Mouse (Mus musculus): ENCODE measurements around the gene Sh3pxd2a.

Gene Sh3pxd2a

GRCm38 (mm10) chr19:47266070-47266801 lies 198.0 kb downstream of the Sh3pxd2a start:
- DNase-seq: no peak

GRCm38 (mm10) chr19:47264322-47265092 lies 199.7 kb downstream of the Sh3pxd2a start:
- DNase-seq: peak; percentile 95

GRCm38 (mm10) chr19:47263621-47264020 lies 200.6 kb downstream of the Sh3pxd2a start:
- peak; percentile 93 for DNase-seq

GRCm38 (mm10) chr19:47261196-47261595 lies 203.0 kb downstream of the Sh3pxd2a start:
- no peak for DNase-seq

GRCm38 (mm10) chr19:47259581-47259980 lies 204.6 kb downstream of the Sh3pxd2a start:
- no peak for DNase-seq

DNA sequence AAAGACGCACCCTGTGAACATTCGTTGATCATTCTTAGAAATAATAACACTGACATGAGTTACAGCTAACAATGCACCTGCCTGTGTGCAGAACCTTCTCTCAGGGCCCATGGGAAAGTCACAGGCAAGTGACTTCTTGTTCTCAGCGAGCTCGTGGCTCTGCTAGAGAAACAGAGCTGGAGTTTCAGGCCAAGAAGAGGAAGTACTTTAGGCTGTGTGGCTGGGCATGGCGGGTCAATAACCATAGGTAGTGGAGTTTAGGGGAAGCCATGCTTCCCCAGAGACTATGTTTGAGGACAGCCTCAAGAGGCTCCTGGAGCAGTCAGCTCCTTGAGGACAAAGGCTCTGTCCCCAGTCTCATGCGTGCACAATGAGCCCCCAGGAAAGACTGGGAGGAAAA lies 208.3 kb downstream of the Sh3pxd2a start:
- DNase-seq: no peak

- no peak for DNase-seq
These were observed 209.2 kb downstream of the Sh3pxd2a start for GRCm38 (mm10) chr19:47255036-47255435.

- no peak for DNase-seq
These were observed 211.1 kb downstream of the Sh3pxd2a start for GRCm38 (mm10) chr19:47253053-47253628.

GRCm38 (mm10) chr19:47250931-47251330 lies 213.3 kb downstream of the Sh3pxd2a start:
- no peak for DNase-seq

- DNase-seq: peak; percentile 94
These were observed 215.2 kb downstream of the Sh3pxd2a start for GRCm38 (mm10) chr19:47248906-47249568.

DNA sequence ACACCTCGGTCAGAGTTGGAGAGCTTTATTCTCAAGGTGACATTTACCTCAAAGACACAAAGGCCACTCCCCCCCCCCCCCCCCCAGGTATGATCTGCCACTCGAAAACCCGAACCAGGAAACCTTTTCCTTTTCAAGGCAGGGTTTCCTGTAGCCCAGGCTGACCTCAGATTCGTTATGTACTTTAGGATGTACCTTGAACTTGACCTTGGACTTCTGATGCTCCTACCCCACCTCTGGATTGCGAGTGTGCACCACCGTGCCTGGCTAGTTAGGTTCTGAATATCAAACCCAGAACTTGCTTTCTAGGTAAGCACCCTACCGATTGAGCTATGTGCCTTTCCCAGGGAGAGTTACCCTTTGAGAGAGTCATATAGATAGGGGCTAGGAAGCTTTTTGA lies 215.9 kb downstream of the Sh3pxd2a start:
- DNase-seq: no peak

DNA sequence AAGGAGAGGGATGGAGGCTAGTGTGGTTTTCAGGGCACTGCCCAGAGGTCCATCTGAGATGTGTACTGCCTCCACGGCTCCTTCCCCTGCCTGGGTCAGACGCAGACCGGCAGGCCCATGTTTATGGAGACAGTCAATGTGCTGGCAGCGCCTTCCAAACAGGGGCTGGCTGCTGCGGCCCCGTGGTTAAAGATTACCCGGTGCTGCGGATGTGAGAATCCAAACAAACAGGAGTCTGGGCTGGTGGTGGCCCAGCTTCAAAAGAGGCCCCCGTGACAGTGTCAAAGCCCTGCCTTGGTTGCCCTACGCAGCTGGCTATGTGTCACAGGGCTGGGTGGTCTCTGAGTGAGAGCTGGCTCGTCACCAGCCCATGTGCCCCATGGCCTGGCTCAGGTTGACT lies 216.4 kb downstream of the Sh3pxd2a start:
- DNase-seq: no peak

DNA sequence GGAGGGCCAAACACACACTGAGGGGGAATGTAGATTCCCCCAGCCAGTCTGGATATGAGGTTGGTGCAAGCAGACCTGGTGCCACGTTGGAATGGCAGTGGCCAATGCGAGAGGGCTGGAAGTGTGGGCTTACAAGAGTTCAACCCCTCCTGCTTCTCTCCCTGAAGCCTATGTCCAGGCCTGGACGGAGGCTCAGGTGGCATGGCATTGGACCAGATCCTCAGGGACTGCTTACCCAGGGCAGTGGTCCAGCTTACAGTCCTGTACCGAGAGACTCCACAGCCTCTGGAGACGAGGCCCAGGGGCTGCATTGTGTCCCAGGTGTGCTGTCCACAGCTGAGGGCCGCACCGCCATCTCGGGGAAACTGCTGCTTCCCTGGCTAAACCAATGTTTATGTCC lies 218.7 kb downstream of the Sh3pxd2a start:
- DNase-seq: no peak

GRCm38 (mm10) chr19:47242227-47242626 lies 222.0 kb downstream of the Sh3pxd2a start:
- DNase-seq: no peak

- no peak for DNase-seq
These were observed 223.2 kb downstream of the Sh3pxd2a start for GRCm38 (mm10) chr19:47240957-47241356.

GRCm38 (mm10) chr19:47240076-47240475 lies 224.1 kb downstream of the Sh3pxd2a start:
- DNase-seq: no peak

GRCm38 (mm10) chr19:47233087-47233486 lies 231.1 kb downstream of the Sh3pxd2a start:
- no peak for DNase-seq

DNA sequence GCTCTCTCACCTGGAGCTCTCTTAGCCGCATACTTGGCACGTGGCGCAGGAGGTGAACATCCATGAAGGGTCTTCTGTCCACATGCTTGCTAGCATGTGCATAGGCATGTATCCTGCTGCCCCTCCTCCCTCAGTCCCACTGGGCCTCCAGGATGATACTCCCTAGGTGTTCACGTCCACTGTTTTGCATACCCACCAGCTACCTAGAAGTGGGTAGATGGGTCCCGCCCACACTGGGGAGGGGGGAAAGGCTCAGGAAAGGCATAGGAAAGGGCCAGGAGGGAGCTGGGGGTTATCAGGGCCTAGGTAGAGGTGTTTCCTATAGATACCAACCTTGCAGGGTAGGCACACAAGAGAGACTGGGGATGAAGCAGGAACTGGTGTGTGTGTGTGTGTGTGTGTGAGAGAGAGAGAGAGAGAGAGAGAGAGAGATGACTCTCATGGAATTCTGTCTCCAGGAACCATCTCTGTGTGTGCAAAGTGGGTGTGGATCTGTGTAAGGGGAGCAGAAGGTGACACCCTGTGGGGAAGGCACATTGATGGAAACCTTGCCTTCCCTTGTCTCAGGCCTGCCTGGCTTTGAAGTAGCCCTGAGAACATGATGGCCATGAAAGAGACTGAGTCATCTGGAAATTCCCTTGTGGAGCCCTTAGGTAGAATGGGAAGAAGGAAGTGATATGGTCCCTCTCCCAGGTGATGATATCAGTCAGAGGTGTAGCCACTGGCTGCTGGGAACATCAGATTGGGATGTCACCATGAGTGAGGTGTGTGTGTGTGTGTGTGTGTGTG lies 231.9 kb downstream of the Sh3pxd2a start:
- no peak for DNase-seq

DNA sequence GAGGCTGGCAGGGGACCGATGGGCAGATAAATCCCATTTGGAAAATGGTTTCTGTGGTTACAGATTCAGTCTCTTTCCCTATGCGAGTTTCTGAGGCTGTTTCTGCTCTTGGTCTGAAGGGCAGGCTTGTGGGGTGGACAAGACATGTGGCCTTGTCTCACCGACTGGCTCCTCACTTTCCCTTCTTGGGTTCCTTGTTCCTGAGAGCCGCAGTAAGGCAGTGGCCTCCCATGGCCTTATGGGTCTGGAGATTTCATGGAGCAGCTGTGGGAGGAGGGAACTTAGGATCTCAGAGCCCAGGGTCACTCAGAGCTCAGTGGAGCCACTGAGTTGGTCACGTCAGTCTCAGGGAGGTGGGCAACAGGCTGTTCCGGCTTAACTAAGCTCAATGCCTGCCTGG lies 232.8 kb downstream of the Sh3pxd2a start:
- DNase-seq: no peak

GRCm38 (mm10) chr19:47230682-47231081 lies 233.5 kb downstream of the Sh3pxd2a start:
- DNase-seq: no peak

DNA sequence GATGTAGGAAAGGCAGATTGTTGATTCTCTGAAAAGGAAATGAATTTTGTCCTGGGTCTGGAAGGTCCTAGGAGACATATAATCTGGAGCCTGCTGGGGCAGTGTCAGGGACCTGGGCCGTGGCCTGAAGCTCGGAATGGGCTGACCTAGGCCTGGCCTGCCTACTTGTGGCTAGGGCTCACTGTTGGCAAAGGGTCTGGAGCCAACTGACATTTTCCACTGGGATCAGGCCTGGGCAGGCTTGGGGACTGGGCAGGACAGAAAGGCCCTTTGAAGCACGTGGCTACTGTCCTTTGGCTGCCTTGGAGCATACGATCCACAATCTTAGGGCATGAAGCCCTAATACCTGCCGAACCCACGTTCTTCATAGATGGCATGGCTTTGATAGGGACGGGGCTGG lies 234.1 kb downstream of the Sh3pxd2a start:
- no peak for DNase-seq

DNA sequence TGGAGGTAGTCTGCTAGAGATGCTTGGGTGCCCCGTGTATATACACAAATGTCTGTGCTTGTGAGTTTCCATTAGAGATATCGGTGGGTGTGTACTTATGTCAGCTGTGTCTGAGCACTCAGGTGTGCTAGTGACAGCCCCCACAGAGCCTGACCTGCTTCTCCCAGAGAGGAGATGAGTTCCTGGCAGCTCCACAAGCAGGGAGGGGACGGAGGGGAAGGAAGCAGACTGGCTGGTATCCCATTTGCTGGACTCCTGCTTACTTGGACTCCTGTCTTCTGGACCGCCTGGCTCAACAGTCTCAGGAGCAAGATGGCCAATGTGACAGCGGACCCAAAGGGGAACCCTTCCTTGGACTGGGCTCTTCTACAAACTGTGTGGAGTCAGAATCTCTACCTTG lies 234.7 kb downstream of the Sh3pxd2a start:
- no peak for DNase-seq
